Mouse (Mus musculus) B cell, adult 2 months (primary cell): ENCODE measurements around the gene Vti1b.
"Not testable (repeated sequence)": the region's sequence is repeated elsewhere in the genome, so short reads cannot be mapped to it uniquely, and the experiment has no call there.

Experiments used
- DNase-seq, 2 experiments: peaks; one replicate each; pipeline ENCODE4 v3.0.0; 2022

The Vti1b gene

GRCm38 (mm10) chr12:79172019-79172941, at the start of gene Vti1b:
Gene Vti1b, minus strand, starts transcription at chr12:79172667.
- DNase-seq: peak; percentile 95 to 97

GRCm38 (mm10) chr12:79217511-79217910, 45.0 kb upstream of the Vti1b start:
- DNase-seq: no peak

DNA sequence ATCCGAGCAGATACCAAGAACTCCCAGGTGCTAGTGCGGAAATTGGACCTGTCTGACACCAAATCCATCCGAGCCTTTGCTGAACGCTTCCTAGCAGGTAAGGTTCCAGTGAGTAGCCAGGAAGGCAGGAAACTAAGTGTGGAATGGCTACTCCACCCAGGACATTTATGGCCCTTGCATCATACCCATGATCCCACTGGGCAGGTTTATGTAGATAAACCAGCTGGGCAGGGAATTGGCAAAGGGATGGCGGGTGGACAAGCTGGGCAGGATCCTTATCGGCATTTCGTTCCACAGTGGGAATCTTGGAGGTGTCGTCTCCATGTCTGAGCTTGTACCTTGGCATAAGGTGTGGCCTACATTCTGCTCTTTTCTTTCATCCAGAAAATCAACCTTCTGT, 39.0 kb upstream of the Vti1b start:
- DNase-seq: no peak

GRCm38 (mm10) chr12:79208703-79209464, 36.4 kb upstream of the Vti1b start, which contains the start of gene Rdh12:
Gene Rdh12, plus strand, starts transcription at chr12:79208914.
- DNase-seq: peak; percentile 72

DNA sequence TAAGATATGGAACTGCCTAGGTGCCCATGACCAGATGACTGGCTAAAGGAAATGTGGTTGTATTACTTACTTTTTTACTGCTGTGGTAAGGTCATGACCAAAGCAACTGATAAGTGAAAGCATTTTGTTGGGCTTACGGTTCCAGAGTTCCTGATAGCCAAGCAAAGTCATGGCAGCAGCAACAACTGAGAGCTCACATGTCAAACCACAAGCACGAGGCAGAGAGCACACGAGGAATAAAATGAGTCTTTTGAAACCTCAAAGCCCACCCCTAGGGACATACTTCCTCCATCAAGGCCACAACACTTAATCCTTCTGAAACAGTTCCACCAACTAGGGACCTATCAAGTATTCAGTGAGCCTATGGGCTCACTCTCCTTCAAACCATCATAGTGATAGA, 29.4 kb upstream of the Vti1b start:
- no peak for DNase-seq

DNA sequence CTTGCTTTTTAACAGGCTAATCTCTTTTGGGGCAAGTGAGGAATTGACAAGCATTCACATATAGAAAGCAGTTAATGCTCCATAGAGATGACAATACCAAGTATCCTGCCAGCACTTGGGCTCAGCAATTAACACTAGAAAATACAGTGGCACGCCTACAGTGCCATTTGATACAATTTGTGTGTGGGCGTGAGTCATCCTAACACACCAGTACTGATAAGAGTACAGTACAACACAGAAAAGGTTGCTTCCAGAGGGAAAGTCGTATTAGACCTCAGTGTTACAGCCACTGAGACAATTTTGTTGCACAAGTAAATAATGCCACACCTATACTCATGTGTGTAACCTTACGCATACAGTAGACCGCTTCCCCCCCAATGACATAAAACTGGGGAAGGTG, 24.6 kb upstream of the Vti1b start:
- no peak for DNase-seq

DNA sequence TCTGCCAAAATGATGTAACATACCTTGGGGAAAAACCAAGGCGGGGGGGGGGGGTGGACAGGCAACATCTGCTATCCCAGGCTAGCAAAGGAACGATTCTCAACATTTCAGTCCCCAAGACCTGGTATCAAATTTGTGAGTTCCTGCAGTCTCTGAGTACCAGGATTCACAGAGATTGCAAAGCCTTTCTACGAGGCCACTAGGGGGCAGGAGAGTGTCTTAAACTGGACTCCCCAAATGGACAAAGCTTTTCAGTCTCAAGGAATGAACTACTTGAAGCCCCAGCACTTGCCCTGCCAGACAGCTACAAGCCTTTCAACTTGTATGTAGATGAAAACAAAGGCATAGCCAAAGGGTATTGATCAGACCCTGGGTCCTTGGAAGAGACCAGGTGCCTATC, 21.0 kb upstream of the Vti1b start:
- DNase-seq: peak; percentile 82

DNA sequence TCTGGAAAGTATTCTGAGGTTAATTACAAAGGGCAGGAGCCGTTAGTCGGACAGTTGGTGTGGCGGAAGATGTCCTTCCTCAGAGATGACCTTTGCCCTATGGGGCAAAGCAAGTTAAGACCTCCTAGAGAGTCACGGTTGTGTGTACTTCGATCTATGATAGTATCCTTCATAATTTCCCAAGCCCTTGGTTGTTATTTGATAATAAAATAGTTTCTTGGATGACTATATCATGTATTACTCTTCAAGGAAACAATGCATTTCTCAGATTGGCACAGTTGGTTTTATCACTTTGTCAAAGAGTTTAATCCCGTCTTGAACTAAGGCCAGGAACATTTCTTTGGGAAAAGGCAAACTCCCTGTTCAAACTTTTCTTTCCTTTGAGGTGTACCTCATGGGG, 19.7 kb upstream of the Vti1b start, which contains the start of gene Rdh11:
Gene Rdh11 (minus strand): TSS at position 101 of the 400 bp plus-strand sequence.
- no peak for DNase-seq

DNA sequence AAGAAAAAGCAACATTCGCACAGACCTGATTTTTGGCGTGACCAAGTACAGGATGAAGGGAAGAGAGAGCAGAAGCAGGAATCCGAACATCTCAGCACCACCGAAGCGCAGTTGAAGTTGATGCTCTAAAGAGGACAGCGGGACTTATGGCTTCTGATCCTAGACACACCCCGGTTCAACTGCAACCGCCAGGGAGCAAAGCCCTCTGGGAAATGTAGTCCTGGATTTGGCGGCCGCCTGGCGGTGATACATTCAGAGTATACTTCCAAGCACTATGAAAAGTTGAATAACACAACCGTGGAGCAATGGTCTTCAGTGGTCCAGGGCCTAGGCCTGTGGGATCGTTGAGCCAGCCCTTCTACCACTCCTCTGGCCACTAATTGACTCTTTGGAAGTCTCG, 19.2 kb upstream of the Vti1b start:
- DNase-seq: peak; percentile 87 to 89

- peak; percentile 75 to 78 for DNase-seq
Measured at GRCm38 (mm10) chr12:79190931-79191673, 18.6 kb upstream of the Vti1b start.

DNA sequence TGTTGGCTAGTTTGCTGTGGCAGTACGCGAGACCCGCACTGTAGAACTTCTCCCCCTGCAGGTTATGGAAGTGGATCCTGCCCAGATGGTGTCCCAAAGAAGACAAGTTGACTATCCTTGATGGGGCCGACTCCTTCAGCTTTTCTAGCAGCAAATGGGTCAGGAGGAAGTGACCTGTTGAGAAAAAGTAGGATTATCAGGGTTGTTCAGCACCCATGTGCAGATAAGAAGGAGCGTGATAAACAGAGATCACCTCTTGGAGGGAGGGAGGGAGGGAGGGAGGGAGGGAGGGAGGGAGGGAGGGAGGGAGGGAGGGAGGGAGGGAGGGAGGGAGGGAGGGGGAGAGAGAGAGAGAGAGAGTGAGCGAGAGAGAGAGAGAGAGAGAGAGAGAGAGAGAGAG, 12.7 kb upstream of the Vti1b start:
- DNase-seq: not testable (repeated sequence)

DNA sequence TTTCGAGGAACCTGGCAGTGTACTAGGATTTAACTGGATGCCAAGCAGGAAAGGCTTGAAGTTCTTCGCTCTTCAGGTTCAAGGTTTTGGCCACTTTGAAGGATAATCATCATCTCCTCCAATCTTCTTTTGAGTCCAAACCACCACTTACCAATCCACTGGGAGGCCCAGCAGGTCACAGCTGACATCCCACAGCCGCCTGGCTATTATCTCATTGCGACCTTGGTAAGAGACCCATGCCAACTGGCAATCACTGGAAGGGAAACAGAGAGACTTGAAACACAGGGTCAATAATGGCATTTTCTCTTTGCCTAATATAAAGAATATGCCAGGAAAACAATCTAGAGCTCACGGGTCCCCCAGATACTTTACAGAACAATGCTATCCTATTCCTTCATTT, 3.5 kb upstream of the Vti1b start:
- no peak for DNase-seq

DNA sequence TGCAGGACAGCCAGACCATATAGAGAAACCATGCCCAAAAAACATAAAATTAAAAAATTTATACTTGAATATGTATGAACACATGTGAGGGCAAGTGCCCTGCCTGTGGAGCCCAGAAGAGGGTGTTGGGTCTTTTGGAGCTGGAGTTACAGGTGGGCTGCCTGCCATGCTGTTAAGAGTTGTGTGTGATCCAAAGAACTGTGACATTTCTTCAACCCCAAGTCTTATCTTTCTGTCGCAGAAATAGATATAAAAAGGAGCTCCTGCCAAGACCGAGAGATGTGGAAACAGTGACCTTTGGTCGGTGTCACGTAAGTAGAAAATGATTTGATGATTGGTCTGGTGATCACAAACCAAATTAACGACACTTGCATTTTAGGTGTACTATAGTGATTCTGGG, 1.3 kb upstream of the Vti1b start:
- DNase-seq: peak in 1 of 2 experiments; percentile 16

DNA sequence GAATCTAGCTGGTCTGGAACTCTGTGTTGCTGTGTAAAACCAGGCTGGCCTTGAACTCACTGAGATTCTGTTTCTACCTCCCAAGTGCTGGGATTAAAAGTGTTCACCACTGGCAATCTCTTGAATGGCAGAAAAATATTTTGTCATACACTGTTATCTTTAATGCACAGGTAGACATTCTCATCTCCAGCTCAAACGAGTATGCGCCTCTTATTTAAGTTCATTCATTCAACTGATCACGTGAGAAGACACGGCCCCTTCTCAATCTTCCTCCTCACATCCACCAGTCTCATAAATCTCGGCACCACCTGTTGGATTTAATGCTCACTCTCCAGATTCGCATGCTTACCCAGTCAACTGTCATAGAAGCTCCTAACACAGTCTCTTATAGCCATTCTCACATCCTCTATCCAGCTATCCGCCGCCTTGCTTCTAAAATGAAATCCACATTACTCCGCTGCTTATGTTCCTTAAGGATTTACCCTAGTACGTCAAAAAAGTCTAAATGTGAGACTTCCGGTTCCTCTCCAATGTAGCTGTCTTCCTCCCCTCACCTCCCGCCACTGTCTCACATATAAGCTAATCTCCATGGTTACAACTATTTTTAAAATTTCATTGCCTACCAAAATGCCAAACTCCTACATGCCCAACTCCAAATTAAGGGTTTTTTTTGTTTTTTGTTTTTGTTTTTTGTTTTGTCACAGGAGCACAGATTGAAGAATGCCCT, 1.0 kb downstream of the Vti1b start:
- DNase-seq: no peak

DNA sequence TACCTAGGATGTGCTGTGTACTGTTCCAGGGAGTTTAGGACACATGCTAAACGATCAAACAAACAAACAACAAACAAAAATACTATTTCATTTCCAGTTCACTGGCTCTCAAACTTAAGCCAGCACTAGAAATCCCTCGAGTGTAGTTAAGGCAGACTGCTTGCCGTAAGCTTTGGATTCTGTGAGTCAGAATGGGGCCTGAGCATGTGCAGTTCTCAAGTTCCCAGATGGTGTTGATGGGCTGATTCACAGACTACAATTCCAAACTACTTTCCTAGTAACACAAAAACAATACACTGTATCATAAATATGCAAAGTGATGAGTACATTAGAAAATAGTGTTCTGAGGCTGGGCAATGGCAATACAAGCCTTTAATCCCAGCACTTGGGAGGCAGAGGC, 2.0 kb downstream of the Vti1b start:
- DNase-seq: no peak

DNA sequence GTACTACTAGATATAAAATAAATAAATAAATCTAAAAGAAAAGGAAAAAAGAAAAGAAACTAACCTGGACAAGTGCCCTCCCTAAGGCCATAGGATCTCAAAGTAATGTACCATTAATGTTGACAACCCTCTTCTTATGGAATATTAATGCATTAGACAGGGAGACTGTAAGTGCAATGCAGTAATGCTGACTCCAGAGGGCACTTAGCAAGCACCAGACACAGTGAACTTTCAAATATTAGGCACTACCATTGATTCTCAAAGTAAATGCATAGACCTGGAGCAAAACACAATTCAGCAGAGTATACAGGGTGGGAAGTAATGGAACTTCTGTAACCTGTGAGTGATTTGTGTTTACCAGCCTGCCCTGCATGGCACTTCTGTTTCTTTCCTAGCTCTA, 3.3 kb downstream of the Vti1b start:
- no peak for DNase-seq

DNA sequence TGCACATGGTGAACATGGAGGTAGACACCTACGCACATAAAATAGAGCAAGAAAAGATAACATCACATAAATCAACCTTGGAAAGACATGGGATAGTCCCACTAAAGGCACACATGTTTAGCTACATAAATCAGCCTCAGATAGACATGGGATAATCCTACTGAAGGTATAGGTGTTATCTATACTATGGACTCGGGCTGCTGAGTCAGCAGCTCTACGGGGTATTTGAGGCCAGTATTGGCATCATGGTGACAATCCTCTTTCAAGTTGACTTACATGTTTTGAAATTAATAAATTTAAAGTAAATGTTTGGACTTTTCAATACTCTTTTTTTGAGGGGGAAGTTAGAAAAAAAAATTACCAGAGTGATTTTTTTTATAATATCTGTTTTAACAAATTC, 9.6 kb downstream of the Vti1b start:
- DNase-seq: no peak

- no peak for DNase-seq
Measured at GRCm38 (mm10) chr12:79149653-79150052, 22.8 kb downstream of the Vti1b start.

- no peak for DNase-seq
Measured at GRCm38 (mm10) chr12:79141384-79141783, 31.1 kb downstream of the Vti1b start.

DNA sequence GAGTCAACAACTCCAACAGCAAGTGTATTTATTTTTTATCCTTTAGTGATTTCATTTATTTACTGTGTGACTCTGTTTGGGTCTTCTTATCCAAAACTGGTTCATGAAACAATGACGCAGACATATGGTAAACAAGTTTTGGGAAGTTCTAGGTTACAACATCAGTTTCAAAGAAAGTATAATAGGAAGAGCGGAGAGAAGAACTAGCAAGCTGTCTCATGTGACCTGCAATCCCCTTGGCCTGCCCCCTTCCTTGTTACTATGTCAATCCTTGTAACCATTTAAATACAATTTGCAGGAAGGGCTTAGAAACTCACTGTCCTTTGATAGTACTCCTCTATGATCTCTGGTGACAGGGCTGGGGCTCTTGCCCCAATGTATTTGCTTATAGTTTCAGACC, 31.7 kb downstream of the Vti1b start:
- no peak for DNase-seq

DNA sequence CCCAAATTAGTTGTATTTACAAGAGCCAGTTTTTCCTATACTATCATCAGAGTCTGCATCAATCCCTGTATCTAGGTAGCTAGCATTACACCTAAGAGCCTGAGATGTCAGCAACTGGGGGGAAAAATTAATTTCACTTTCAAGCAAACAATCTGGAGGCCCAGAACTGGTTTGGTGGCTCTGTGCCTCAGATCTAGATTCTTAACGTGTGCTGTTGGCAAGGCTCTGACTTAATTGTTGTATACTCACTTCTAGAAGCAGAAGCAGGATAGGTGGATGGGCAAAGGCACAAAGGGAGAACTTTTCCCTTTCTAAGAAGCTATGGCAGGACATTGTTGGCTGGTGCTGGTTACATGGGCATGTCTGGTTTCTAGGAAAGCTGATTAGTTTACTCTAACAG, 33.0 kb downstream of the Vti1b start:
- no peak for DNase-seq

- no peak for DNase-seq
Measured at GRCm38 (mm10) chr12:79138999-79139398, 33.5 kb downstream of the Vti1b start.
